Mouse (Mus musculus): Measurements from ENCODE around the gene Hyal2. TPM values are rescaled to one million over a fixed set of nuclear protein-coding genes. Genes with fewer than 3 reads are reported as not detected.
"Not testable (repeated sequence)": the region's sequence is repeated elsewhere in the genome, so short reads cannot be mapped to it uniquely, and the experiment has no call there.

The Hyal2 gene
- polyA plus RNA-seq, 1 experiment from 2014 or later, result 143 TPM

- WGBS, result 52% methylated on average over 5 of the region's 5 CpGs
- not testable (repeated sequence) for DNase-seq (ENCODE audit: low spot score); H3K27ac ChIP-seq (replicated peaks); H3K9me3 ChIP-seq (replicated peaks); H3K27me3 ChIP-seq (ENCODE audit: low read depth, poor library complexity, severe bottlenecking)
- Histone ChIP-seq H3K4me3 (peak overlapping the region; percentile 95; the same call in 1 of the 2 replicates), H3K4me1 (peaks cover 73% of the 10 kb centered on the region), H3K36me3 (peaks cover 52% of the 10 kb centered on the region)
Observed at GRCm38 (mm10) chr9:107565556-107565955, 2.2 kb upstream of the Hyal2 start.

GRCm38 (mm10) chr9:107566041-107566709, 1.6 kb upstream of the Hyal2 start:
- Histone ChIP-seq H3K27me3 (ENCODE audit: low read depth, poor library complexity, severe bottlenecking) (no peaks in the 10 kb centered on the region), H3K36me3 (peaks cover 52% of the 10 kb centered on the region), H3K4me1 (peaks cover 79% of the 10 kb centered on the region), H3K27ac (replicated peaks) (no peak overlapping the region), H3K9me3 (replicated peaks) (no peaks in the 10 kb centered on the region), H3K4me3 (peak overlapping the region; percentile 95; the same call in 1 of the 2 replicates)
- peak; percentile 81 for DNase-seq (ENCODE audit: low spot score)
- 61% methylated on average over 15 of the region's 15 CpGs for WGBS

GRCm38 (mm10) chr9:107566855-107567254, 890 bp upstream of the Hyal2 start:
- WGBS, result 59% methylated on average over 3 of the region's 3 CpGs
- H3K27ac ChIP-seq (replicated peaks), result 0 out of 2 replicates have a peak overlapping the region, but pooled peaks have one; percentile 98
- peaks cover 52% of the 10 kb centered on the region for H3K36me3 ChIP-seq

GRCm38 (mm10) chr9:107568331-107569261, 851 bp downstream of the Hyal2 start:
- peaks cover 62% of the 10 kb centered on the region for H3K36me3 ChIP-seq
- peak overlapping the region; percentile 98 for H3K27ac ChIP-seq (replicated peaks)
- peak overlapping the region; percentile 89 for H3K4me3 ChIP-seq
- peak; percentile 90 for DNase-seq (ENCODE audit: low spot score)
- peaks cover 76% of the 10 kb centered on the region for H3K4me1 ChIP-seq
- WGBS, result under 1% methylated on average over 41 of the region's 41 CpGs
- H3K9me3 ChIP-seq (replicated peaks), result 0 out of 2 replicates have a peak, but pooled peaks cover 4% of the 10 kb centered on the region
- no peaks in the 10 kb centered on the region for H3K27me3 ChIP-seq (ENCODE audit: low read depth, poor library complexity, severe bottlenecking)

More at GRCm38 (mm10) chr9:107566855-107567254, 890 bp upstream of the Hyal2 start:
- Histone ChIP-seq H3K9me3 (replicated peaks) (no peaks in the 10 kb centered on the region), H3K4me1 (peaks cover 85% of the 10 kb centered on the region), H3K27me3 (ENCODE audit: low read depth, poor library complexity, severe bottlenecking) (no peaks in the 10 kb centered on the region), H3K4me3 (peak overlapping the region; percentile 89; the same call in 1 of the 2 replicates)
- no peak for DNase-seq (ENCODE audit: low spot score)

- DNase-seq (ENCODE audit: low spot score), result no peak
- H3K36me3 ChIP-seq, result peaks cover 64% of the 10 kb centered on the region
- H3K9me3 ChIP-seq (replicated peaks), result 0 out of 2 replicates have a peak, but pooled peaks cover 6% of the 10 kb centered on the region
- WGBS, result 1% methylated on average over 23 of the region's 23 CpGs
- peak overlapping the region; percentile 89 for H3K4me3 ChIP-seq
- no peaks in the 10 kb centered on the region for H3K27me3 ChIP-seq (ENCODE audit: low read depth, poor library complexity, severe bottlenecking)
- peak overlapping the region; percentile 98 for H3K27ac ChIP-seq (replicated peaks)
- H3K4me1 ChIP-seq, result peaks cover 69% of the 10 kb centered on the region
Observed at GRCm38 (mm10) chr9:107569270-107569669, 1.5 kb downstream of the Hyal2 start.

- peak overlapping the region; percentile 89 for H3K4me3 ChIP-seq
- 0 out of 2 replicates have a peak, but pooled peaks cover 6% of the 10 kb centered on the region for H3K9me3 ChIP-seq (replicated peaks)
- peak overlapping the region; percentile 98 for H3K27ac ChIP-seq (replicated peaks)
- WGBS, result 57% methylated on average over 13 of the region's 13 CpGs
- peaks cover 64% of the 10 kb centered on the region for H3K36me3 ChIP-seq
- H3K27me3 ChIP-seq (ENCODE audit: low read depth, poor library complexity, severe bottlenecking), result no peaks in the 10 kb centered on the region
- H3K4me1 ChIP-seq, result peaks cover 62% of the 10 kb centered on the region
- no peak for DNase-seq (ENCODE audit: low spot score)
Observed at GRCm38 (mm10) chr9:107570016-107570415, 2.3 kb downstream of the Hyal2 start.

- 94% methylated on average over 21 of the region's 21 CpGs for WGBS
- Histone ChIP-seq H3K4me3 (peak overlapping the region; percentile 89), H3K36me3 (peaks cover 58% of the 10 kb centered on the region), H3K27me3 (ENCODE audit: low read depth, poor library complexity, severe bottlenecking) (no peaks in the 10 kb centered on the region), H3K27ac (replicated peaks) (peak overlapping the region; percentile 98; the same call in 1 of the 2 replicates), H3K9me3 (replicated peaks) (0 out of 2 replicates have a peak, but pooled peaks cover 6% of the 10 kb centered on the region), H3K4me1 (peaks cover 59% of the 10 kb centered on the region)
- DNase-seq (ENCODE audit: low spot score), result no peak
Observed at GRCm38 (mm10) chr9:107570845-107571244, 3.1 kb downstream of the Hyal2 start.

GRCm38 (mm10) chr9:107571534-107572326, 4.0 kb downstream of the Hyal2 start:
- Histone ChIP-seq H3K36me3 (peaks cover 51% of the 10 kb centered on the region), H3K27me3 (ENCODE audit: low read depth, poor library complexity, severe bottlenecking) (no peaks in the 10 kb centered on the region), H3K9me3 (replicated peaks) (0 out of 2 replicates have a peak, but pooled peaks cover 6% of the 10 kb centered on the region), H3K4me1 (peaks cover 59% of the 10 kb centered on the region), H3K4me3 (peak overlapping the region; percentile 89), H3K27ac (replicated peaks) (no peak overlapping the region)
- no peak for DNase-seq (ENCODE audit: low spot score)
- WGBS, result 95% methylated on average over 22 of the region's 22 CpGs

- no peak for DNase-seq (ENCODE audit: low spot score)
- no peaks in the 10 kb centered on the region for H3K27me3 ChIP-seq (ENCODE audit: low read depth, poor library complexity, severe bottlenecking)
- peaks cover 51% of the 10 kb centered on the region for H3K36me3 ChIP-seq
- peaks cover 59% of the 10 kb centered on the region for H3K4me1 ChIP-seq
- 95% methylated on average over 2 of the region's 2 CpGs for WGBS
- H3K27ac ChIP-seq (replicated peaks), result no peak overlapping the region
- peak overlapping the region; percentile 11 for H3K4me3 ChIP-seq
- 0 out of 2 replicates have a peak, but pooled peaks cover 6% of the 10 kb centered on the region for H3K9me3 ChIP-seq (replicated peaks)
Observed at GRCm38 (mm10) chr9:107572327-107572662, 4.5 kb downstream of the Hyal2 start.

- not testable (repeated sequence) for DNase-seq (ENCODE audit: low spot score); H3K4me3 ChIP-seq; H3K27me3 ChIP-seq (ENCODE audit: low read depth, poor library complexity, severe bottlenecking); H3K27ac ChIP-seq (replicated peaks); H3K9me3 ChIP-seq (replicated peaks)
- peaks cover 59% of the 10 kb centered on the region for H3K4me1 ChIP-seq
- 75% methylated on average over 6 of the region's 6 CpGs for WGBS
- peaks cover 52% of the 10 kb centered on the region for H3K36me3 ChIP-seq
Observed at GRCm38 (mm10) chr9:107573774-107574173, 6.0 kb downstream of the Hyal2 start.

- Histone ChIP-seq H3K27ac (replicated peaks) (peak overlapping the region; percentile 81), H3K27me3 (ENCODE audit: low read depth, poor library complexity, severe bottlenecking) (no peaks in the 10 kb centered on the region), H3K9me3 (replicated peaks) (0 out of 2 replicates have a peak, but pooled peaks cover 6% of the 10 kb centered on the region), H3K36me3 (peaks cover 46% of the 10 kb centered on the region), H3K4me1 (peaks cover 66% of the 10 kb centered on the region), H3K4me3 (no peak overlapping the region)
- WGBS, result 87% methylated on average over 14 of the region's 14 CpGs
- no peak for DNase-seq (ENCODE audit: low spot score)
Observed at GRCm38 (mm10) chr9:107575579-107576356, 8.0 kb downstream of the Hyal2 start.

Data from midbrain, embryonic 10.5 days (tissue).